Mouse (Mus musculus) retina, embryonic 14.5 days (tissue): ENCODE data around the gene Clcn1.

ENCODE experiments used
- DNase-seq: peaks from one replicate; pipeline ENCODE4 v3.0.0-alpha.2; 2015; ENCODE audit warnings: low spot score

Gene Clcn1

DNA sequence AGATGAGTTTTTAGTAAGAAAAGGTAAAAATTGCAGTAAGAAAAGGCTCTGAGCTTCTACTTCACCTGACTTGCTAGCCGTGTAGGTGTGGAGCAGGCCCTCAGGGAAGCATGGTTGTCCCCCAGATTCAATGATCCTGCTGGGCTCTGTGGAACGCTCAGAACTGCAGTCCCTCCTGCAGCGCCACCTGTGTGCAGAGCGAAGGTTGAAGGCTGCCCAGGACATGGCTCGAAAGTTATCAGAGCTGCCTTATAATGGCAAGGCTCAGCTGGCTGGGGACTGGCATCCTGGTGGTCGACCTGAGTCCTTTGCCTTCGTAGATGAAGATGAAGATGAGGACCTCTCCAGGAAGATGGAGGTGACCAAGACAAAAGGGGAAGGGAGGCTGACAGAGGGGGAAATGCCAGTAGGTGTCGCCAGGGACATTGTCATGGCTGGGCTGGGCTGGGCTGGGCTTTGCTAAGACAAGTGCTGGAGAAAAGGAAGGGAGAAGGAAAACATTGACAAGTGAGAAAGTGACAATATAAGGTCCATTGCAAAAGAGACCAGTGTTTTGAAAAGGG, 23.4 kb downstream of the Clcn1 start:
- peak; percentile 14 for DNase-seq

GRCm38 (mm10) chr6:42310427-42311053, 24.1 kb downstream of the Clcn1 start:
- no peak for DNase-seq

GRCm38 (mm10) chr6:42318293-42318692, 31.8 kb downstream of the Clcn1 start:
- DNase-seq, result no peak

GRCm38 (mm10) chr6:42323371-42324066, 37.0 kb downstream of the Clcn1 start:
- DNase-seq, result no peak

DNA sequence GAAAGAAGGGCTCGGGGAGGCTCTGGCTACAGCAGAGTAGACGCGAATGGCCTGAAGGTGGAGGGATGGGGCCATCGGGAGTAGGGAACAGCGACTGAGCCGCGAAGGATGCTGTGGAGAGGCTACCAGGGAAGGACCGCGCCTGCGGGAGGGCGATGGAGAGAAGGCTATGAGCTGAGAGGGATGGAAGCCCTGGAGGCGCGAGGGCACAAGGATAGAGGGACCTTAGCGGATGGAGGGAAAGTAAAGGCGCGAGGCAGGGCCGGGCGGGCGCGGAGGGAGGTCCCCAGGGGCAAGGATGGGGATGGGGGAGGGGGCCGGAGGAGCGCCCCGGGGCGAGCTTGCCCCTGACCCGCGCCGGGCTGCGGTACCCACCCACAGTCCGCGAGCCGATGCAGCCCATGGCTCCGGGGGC, 37.6 kb downstream of the Clcn1 start:
- DNase-seq, result peak; percentile 57

- DNase-seq, result peak; percentile 70
These were observed 38.2 kb downstream of the Clcn1 start, which contains the start of gene Fam131b for GRCm38 (mm10) chr6:42324482-42325267. TSS of gene Fam131b (minus strand) at chr6:42324643.

GRCm38 (mm10) chr6:42325268-42325609, 38.8 kb downstream of the Clcn1 start:
- peak; percentile 88 for DNase-seq

DNA sequence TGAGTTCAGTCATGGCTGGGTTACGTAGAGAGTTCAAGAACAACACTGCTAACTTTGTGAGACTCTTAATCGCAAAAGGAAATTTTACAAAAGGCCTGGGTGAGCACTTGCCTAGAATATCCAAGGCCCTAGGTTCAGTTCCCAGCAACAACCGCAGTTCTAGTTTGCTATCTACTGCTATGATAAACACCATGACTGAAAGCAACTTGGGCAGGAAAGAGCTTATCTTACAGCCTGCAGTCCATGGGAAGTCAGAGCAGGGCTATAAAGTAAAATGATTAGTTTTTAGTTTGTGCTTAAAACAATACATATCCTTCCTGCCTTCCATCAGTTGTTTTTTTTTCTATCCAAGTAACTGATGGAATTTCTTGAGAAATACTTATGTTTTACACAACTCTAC, 40.0 kb downstream of the Clcn1 start:
- no peak for DNase-seq

DNA sequence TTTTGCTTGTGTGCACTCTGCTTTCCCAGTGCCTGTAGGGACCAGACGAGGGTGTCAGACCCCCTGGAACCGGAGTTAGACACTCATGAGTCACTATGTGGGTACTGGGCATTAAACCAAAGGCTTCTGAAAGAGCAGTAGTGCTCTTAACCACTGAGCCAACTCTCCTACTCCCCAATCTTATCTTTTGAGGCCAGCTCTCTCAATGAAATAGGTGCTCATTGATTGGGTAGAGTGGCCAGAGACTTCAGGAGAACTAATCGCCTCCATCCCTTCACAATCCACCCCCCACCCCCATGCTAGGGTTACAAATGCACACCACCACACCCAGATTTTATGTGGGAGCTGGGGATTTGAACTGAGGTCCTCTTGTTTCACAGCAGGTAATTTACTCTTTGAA, 42.3 kb downstream of the Clcn1 start:
- DNase-seq, result no peak

DNA sequence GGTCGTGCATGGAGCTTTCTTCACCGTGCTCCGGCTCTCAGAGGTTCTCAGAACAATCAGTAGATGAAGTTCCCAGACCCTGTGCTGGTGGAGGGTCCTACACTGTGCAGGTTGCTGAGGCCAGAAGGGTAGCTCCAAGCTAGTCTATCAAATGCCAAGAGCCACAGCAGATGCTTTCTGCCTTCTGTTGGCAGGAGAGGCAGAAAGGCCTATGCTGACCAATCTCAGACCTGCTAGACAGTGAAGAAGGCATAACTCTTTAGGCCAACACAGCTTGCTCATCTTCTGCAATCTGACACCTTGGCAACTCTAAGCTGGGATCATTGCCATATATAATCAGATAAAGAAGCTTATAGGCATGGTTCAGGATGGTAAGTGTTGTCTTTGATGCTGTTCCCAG, 43.7 kb downstream of the Clcn1 start:
- no peak for DNase-seq

GRCm38 (mm10) chr6:42330946-42331345, 44.5 kb downstream of the Clcn1 start:
- DNase-seq, result no peak

DNA sequence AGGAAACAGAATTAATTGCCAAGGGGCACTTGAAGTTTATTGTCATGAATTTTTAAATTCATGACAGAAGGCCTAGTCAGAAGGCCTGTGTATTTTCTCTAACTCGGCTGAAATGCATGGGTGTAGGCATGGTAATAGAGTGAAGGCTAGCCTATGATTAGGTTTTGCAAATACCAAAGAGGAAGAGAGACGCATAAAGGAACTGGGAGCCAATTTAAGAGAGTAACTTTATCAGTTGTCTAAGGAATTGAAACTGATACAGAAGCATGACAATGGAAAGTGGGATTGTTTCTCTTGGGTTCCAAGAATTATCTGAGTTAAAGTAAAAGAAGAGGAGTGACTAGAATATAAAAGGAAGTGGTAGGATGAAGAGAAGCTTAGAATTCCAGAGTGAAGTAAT, 52.7 kb downstream of the Clcn1 start:
- no peak for DNase-seq

GRCm38 (mm10) chr6:42339981-42340380, 53.5 kb downstream of the Clcn1 start:
- no peak for DNase-seq

DNA sequence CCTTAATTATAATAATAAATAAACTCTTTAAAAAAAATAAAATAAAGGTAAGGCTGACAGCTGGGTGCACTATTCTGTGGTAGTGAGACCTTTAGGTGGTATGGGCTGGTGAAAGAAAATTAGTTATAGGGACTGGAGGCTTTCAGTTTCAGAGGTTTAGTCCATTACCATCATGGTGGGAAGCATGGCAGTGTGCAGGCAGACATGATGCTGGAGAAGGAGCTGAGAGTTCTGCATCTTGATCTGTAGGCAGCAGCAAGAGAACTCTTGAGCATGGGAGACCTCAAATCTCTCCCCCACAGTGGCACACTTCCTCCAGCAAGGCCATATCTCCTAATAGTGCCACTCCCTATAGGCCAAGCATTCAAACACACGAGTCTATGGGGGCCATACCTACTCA, 55.7 kb downstream of the Clcn1 start:
- no peak for DNase-seq

- no peak for DNase-seq
These were observed 57.1 kb downstream of the Clcn1 start for GRCm38 (mm10) chr6:42343361-42344120.

GRCm38 (mm10) chr6:42344255-42344654, 57.8 kb downstream of the Clcn1 start:
- DNase-seq, result no peak

GRCm38 (mm10) chr6:42348281-42349005, 62.0 kb downstream of the Clcn1 start:
- DNase-seq, result no peak

DNA sequence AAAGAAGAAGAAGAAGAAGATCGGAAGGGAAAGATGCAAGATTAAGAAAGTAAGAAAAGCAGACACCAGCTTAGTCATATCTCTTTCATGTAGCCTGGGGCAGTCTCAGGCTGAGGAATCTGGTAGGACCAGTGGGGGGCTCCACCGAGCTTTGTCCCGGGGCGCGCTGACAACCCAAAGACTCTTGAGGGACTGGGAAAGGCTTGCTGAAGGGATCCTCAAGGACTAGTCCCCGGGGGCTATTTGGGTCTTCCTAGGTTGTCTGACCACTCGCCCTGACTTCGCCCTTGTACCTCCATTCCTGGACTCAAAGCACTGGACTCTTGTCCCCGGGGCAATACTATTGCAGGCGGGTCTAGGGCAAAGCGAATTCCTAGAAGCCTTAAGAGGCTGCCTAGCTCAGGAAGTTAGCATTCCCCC, 62.5 kb downstream of the Clcn1 start:
- peak; percentile 77 for DNase-seq

GRCm38 (mm10) chr6:42349426-42350020, 63.0 kb downstream of the Clcn1 start, which contains the start of gene Zyx:
TSS of gene Zyx (plus strand) at chr6:42349630.
- DNase-seq, result peak; percentile 90

DNA sequence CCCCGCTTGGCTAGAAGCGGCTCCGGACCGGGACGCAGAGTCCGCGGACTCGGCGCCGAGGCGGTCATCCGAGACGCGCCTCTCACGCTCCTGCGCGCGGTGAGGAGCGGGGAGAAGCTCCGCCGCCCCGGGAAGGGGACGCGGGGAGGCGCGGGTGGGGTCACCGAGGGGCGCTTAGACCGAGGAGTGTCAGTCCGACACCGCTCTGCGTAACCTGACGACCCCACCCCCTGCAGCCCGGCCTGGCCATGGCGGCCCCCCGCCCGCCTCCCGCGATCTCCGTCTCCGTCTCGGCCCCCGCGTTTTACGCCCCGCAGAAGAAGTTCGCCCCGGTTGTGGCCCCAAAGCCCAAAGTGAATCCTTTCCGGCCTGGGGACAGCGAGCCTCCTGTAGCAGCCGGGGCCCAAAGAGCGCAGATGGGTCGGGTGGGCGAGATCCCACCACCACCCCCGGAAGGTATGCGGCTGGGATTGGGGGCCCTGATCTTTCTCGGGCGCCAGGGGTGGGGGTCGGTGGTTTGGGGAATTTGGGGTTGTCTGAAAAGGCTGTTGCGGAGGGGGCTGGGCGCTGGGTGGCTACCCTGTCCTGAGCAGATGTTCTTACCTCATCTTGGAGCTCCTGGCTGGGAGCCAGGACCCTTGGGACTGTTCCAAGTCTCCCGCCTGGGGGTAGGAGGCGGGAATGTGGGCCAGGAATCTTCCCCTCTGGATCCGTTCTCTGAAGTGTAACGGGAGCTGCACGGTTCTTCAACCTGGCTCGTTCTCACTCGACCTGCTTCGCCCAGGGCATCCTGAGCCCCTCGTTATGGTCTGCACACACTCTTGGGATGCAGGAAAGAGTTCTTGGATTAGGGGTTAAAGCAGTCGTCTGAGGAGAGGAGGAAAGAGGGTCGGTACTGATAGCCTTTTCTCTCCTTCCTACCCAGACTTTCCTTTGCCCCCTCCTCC, 63.8 kb downstream of the Clcn1 start:
- peak; percentile 69 for DNase-seq
